Mouse (Mus musculus) E14TG2a.4 (cell line): ENCODE results near the gene Fem1a.
A peak's percentile ranks its signal among the peaks of the same experiment; 100 is the strongest.

Source experiments
- H3K27me3 ChIP-seq: 2 replicates; pipeline ENCODE4 v1.6.1; 2014; ENCODE audit warnings: low read length, control low read depth; ENCODE audit not compliant: insufficient read depth
- H3K36me3 ChIP-seq: 2 replicates; pipeline ENCODE4 v1.6.1; 2014; ENCODE audit warnings: low read length, control low read depth; ENCODE audit not compliant: insufficient read depth
- H3K4me1 ChIP-seq: replicated peaks from 2 replicates; pipeline ENCODE4 v1.6.1; 2014; ENCODE audit warnings: low read depth, low read length, control low read depth
- H3K4me3 ChIP-seq: replicated peaks from 2 replicates; pipeline ENCODE4 v1.5.1; 2014; ENCODE audit warnings: mild to moderate bottlenecking, low read length
- H3K9me3 ChIP-seq: 2 replicates; pipeline ENCODE4 v1.6.1; 2014; ENCODE audit warnings: low read length, control low read depth
- CTCF ChIP-seq: conservative IDR thresholded peaks from 2 replicates; pipeline ENCODE4 v1.5.1; 2014; ENCODE audit warnings: low read length
- NANOG ChIP-seq: IDR thresholded peaks from 2 replicates; pipeline ENCODE4 v1.6.1; 2014; ENCODE audit warnings: borderline replicate concordance, low read length, mixed read lengths
- POU5F1 ChIP-seq: IDR thresholded peaks from 2 replicates; pipeline ENCODE4 v1.6.1; 2014; ENCODE audit warnings: low read length, borderline replicate concordance

Gene Fem1a

GRCm38 (mm10) chr17:56309191-56309945 is 52.8 kb downstream of the Fem1a start:
- Histone ChIP-seq H3K4me3 (0 out of 2 replicates have a peak overlapping the region, but pooled peaks have one; percentile 13), H3K9me3 (no peaks in the 10 kb centered on the region), H3K36me3 (peaks cover 98% of the 10 kb centered on the region), H3K27me3 (no peaks in the 10 kb centered on the region), H3K4me1 (peaks cover 88% of the 10 kb centered on the region)
- TF ChIP-seq CTCF: no peak; the same call in 1 of the 2 replicates
- TF ChIP-seq POU5F1: no peak
- TF ChIP-seq NANOG: no peak
